Mouse (Mus musculus): ENCODE data around the gene Ptprf. TPM values are rescaled to one million over a fixed set of nuclear protein-coding genes. Genes with fewer than 3 reads are reported as not detected.

Ptprf gene
- polyA plus RNA-seq, 1 experiment = 76.9 TPM

GRCm38 (mm10) chr4:118259782-118260463 is 31.3 kb downstream of the Ptprf start:
- DNase-seq (ENCODE audit: low read depth) = no peak

DNA sequence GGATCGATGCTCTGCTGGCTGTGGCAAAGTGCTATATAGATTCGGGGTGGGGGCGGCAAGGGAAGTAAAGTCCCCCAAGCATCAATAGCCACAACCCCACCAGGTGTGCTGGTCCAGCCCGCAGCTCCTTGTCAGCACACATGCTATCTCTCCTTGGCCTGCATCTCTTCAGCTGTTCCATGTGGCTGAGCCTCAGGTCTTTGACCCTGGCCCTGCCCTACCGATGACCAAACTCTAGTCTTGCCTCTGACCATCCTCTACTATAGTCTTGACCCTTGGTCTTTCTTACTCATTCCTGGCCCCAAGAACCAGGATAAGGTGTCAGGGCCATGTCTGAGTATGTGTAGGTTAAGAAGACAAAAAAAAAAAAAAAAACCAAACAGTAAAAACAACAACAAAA is 33.2 kb downstream of the Ptprf start:
- DNase-seq (ENCODE audit: low read depth) = no peak

- DNase-seq (ENCODE audit: low read depth) = no peak
Measured at GRCm38 (mm10) chr4:118257416-118257815, 33.8 kb downstream of the Ptprf start.

- DNase-seq (ENCODE audit: low read depth) = no peak
Measured at GRCm38 (mm10) chr4:118256217-118256616, 35.0 kb downstream of the Ptprf start.

DNA sequence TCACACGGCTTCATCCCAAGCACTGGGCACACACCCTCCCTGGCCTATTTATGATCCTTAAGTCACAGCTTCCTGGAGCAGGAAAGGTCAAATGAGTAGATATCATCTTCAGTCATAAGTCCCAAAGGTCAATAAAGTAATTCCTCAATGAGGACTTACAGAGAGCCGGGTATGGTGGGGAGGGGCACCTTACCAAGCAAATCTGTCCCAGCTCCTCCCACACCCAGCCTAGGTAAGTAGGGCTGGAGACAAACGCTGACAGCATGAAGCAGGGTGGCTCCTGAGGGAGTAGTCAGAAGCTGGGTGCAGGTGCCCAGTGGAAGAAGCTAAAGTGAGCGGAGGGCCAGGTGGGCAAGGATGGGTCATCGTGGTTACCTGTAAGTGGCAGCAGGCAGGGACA is 36.3 kb downstream of the Ptprf start:
- DNase-seq (ENCODE audit: low read depth) = no peak

- DNase-seq (ENCODE audit: low read depth) = no peak
Measured at GRCm38 (mm10) chr4:118247323-118247722, 43.9 kb downstream of the Ptprf start.

GRCm38 (mm10) chr4:118245847-118246246 is 45.4 kb downstream of the Ptprf start:
- no peak for DNase-seq (ENCODE audit: low read depth)

DNA sequence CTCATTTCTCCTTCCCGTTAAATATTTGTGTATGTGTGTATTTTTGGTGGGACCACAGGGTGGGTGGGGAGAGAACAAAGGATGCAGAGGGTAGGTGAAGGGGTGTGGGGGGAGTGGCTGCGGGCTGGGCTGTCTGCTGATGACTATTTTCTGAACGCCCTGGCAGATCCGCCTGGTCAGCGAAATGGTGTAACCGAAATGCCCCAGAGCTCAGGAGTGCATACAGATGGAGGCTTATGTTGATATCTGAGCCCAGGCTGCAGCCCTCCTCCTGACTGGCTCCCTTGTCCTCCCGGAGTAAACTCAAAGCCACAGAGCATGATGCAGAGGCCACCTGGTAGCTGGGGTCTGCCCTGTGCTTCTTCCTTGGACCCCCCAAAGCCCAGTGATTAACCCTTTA is 47.4 kb downstream of the Ptprf start:
- DNase-seq (ENCODE audit: low read depth) = no peak

- no peak for DNase-seq (ENCODE audit: low read depth)
Measured at GRCm38 (mm10) chr4:118243298-118243697, 47.9 kb downstream of the Ptprf start.

- no peak for DNase-seq (ENCODE audit: low read depth)
Measured at GRCm38 (mm10) chr4:118239960-118240689, 51.1 kb downstream of the Ptprf start.

- no peak for DNase-seq (ENCODE audit: low read depth)
Measured at GRCm38 (mm10) chr4:118238666-118239065, 52.5 kb downstream of the Ptprf start.

DNA sequence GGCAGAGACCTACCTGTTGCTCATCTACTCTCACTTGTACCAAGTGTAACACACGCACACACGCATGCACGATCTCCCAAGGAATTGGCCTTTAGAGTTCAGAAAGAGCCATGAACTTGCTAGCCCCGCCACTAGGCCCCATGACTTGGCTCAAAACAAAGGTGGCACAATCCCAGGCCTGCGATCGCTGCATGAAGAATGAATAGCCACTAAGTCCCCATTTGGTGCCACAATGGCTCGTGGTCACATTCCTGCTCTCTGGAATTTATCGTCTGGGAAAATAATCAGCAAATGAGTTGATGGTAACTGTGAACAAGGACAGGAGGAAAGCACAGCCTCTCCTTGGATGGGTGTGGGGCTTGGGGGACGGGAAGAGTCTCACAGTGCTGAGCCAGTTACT is 54.3 kb downstream of the Ptprf start:
- no peak for DNase-seq (ENCODE audit: low read depth)

DNA sequence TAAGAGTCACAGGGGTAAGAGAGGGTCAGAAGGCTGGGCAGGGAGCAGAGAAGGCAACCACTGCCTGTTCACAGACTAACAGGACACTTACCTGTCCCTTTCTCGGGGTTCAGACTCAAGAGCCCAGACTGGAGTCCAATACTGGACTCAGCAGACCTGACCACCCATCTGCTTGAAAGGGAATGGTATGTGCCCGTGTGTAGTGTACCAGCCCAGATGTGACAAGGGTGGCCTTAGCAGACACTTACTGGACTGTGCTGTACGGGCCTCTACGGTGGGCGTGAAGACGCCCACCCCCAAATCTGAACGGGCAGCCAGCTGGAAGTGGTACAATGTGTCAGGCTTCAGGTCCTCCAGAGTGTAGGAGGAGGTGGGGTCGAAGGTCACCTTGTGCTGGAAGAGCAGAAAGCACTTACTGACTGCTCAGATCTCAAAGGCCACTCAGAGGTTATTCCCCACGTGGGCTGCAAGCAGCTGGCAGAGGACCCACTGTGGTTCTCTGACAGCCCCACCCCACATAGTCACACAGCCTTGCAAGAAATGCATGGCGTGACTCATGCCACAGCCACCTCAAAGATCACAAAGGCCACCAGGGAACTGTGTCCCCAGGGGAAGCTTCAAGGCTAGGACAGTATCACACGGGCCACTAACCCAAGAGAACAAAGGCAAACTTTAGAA is 56.4 kb downstream of the Ptprf start:
- DNase-seq (ENCODE audit: low read depth) = no peak

DNA sequence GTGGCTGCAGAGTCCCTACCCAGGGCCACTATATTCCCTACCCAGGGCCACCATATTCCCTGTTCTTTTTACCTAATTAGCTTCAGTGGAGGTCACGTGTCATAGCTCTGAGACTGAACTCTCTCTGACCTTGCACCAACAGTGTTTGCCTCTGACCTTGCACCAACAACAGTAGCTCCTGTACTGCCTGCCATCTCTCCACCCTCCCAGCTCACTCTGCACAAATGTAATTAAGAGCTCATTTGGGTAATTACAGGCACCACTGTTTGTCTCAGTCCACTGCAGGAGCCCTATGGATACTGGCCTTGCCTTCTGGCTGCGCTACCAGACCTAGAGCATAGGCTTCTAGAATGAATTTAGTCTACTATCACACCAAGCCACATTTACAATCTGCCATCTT is 57.3 kb downstream of the Ptprf start:
- no peak for DNase-seq (ENCODE audit: low read depth)

GRCm38 (mm10) chr4:118231861-118232260 is 59.3 kb downstream of the Ptprf start:
- no peak for DNase-seq (ENCODE audit: low read depth)

GRCm38 (mm10) chr4:118229035-118229770 is 62.0 kb downstream of the Ptprf start:
- no peak for DNase-seq (ENCODE audit: low read depth)

GRCm38 (mm10) chr4:118227398-118227797 is 63.8 kb downstream of the Ptprf start:
- DNase-seq (ENCODE audit: low read depth) = no peak

DNA sequence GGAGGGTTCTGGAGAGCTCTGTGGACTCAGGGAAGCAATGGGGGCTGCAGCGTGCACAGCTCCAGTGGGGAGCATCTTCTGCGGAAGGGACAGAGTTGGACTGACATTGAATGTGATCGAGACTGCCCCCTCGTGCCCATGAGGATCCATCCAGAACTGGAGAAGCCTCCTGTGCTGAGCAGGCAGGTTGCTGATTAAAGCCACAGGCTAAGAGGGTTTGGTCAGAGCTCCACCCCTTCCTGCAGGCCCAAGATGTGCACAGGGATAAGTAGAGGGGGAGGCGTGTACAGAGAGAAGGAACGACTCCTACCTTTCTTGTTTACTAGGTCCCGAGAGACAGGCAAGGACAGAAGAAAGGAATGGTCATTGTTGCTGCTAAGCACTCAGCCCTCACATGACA is 69.9 kb downstream of the Ptprf start:
- DNase-seq (ENCODE audit: low read depth) = no peak

GRCm38 (mm10) chr4:118220756-118221155 is 70.4 kb downstream of the Ptprf start:
- no peak for DNase-seq (ENCODE audit: low read depth)

DNA sequence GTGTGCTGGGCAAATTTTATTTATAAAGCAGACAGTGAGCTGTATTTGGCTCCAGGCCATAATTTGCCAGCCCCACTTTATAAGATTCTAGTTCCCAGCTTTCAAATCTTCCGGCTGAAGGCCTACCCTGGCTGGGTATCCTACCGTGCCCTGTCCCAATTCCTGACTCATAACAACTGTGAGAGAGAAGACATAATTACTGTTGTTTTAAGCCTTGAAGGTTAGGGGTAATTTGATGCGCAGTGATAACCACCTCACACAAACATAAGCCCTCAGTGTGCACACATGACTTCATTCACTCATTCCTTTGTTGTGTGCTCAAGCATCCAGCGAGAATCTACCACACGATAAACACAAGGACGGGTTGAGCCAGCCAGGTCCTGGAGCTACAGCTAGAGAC is 71.7 kb downstream of the Ptprf start:
- DNase-seq (ENCODE audit: low read depth) = no peak

- no peak for DNase-seq (ENCODE audit: low read depth)
Measured at GRCm38 (mm10) chr4:118218521-118218920, 72.7 kb downstream of the Ptprf start.

Measured in gonadal fat pad, adult 2 months (tissue).